Mouse (Mus musculus) limb, embryonic 12.5 days (tissue): ENCODE results near the gene Tex45. TPM values are rescaled to one million over a fixed set of nuclear protein-coding genes. Genes with fewer than 3 reads are reported as not detected.

ENCODE experiments used
- ATAC-seq: fragments of 200-750 bp; cut with Nextera tagmentation; 2 replicates; pipeline ENCODE4 v1.8.0; 2017; ENCODE audit warnings: low read depth, moderate TSS enrichment; ENCODE audit not compliant: insufficient number of reproducible peaks, insufficient read depth, low FRiP score, low TSS enrichment
- H3K27ac ChIP-seq: fragments of 300-500 bp; sonication (generic); 2 replicates; pipeline ENCODE4 v1.5.1; 2016; ENCODE audit warnings: mild to moderate bottlenecking, moderate library complexity
- H3K27me3 ChIP-seq: fragments of 300-500 bp; sonication (generic); 2 replicates; pipeline ENCODE4 v1.6.1; 2016; ENCODE audit warnings: mild to moderate bottlenecking, moderate library complexity
- H3K36me3 ChIP-seq: fragments of 300-500 bp; sonication (generic); 2 replicates; pipeline ENCODE4 v1.6.1; 2016; ENCODE audit warnings: mild to moderate bottlenecking, moderate library complexity
- H3K4me1 ChIP-seq: fragments of 300-500 bp; sonication (generic); replicated peaks from 2 replicates; pipeline ENCODE4 v1.6.1; 2016
- H3K4me2 ChIP-seq: fragments of 300-500 bp; sonication (generic); 2 replicates; pipeline ENCODE4 v1.6.1; 2016; ENCODE audit warnings: mild to moderate bottlenecking, moderate library complexity
- H3K4me3 ChIP-seq: fragments of 300-500 bp; sonication (generic); replicated peaks from 2 replicates; pipeline ENCODE4 v1.5.1; 2016; ENCODE audit warnings: mild to moderate bottlenecking
- H3K9ac ChIP-seq: fragments of 300-500 bp; sonication (generic); replicated peaks from 2 replicates; pipeline ENCODE4 v1.6.1; 2016; ENCODE audit warnings: mild to moderate bottlenecking, moderate library complexity
- H3K9me3 ChIP-seq: fragments of 300-500 bp; sonication (generic); 2 replicates; pipeline ENCODE4 v1.6.1; 2016; ENCODE audit warnings: mild to moderate bottlenecking, moderate library complexity
- WGBS: fragments of 180-500 bp; shearing (Covaris S2); methylation state at CpG from one replicate; pipeline ENCODE4 v1.1.7; 2016; 5-methylcytosine and 5-hydroxymethylcytosine counted together
- polyA plus RNA-seq: library from polyadenylated mRNA; unstranded; fragments of >200 nt; fragmentation: Nextera tagmentation; extraction: Ambion mirVana; gene quantifications from 2 replicates; pipeline ENCODE4 v1.2.1, GENCODE M21; 2016

Tex45 gene
- polyA plus RNA-seq, 1 experiment from 2014 or later = not detected

GRCm38 (mm10) chr8:3485192-3485591 lies 14.5 kb downstream of the Tex45 start:
- Histone ChIP-seq H3K4me1 (no peaks in the 10 kb centered on the region), H3K9ac (no peak overlapping the region), H3K27ac (no peak overlapping the region), H3K36me3 (no peaks in the 10 kb centered on the region), H3K4me2 (no peak overlapping the region), H3K9me3 (no peaks in the 10 kb centered on the region), H3K27me3 (no peaks in the 10 kb centered on the region), H3K4me3 (no peak overlapping the region)
- no peak for ATAC-seq
- 24% methylated on average over 5 of the region's 5 CpGs for WGBS

DNA sequence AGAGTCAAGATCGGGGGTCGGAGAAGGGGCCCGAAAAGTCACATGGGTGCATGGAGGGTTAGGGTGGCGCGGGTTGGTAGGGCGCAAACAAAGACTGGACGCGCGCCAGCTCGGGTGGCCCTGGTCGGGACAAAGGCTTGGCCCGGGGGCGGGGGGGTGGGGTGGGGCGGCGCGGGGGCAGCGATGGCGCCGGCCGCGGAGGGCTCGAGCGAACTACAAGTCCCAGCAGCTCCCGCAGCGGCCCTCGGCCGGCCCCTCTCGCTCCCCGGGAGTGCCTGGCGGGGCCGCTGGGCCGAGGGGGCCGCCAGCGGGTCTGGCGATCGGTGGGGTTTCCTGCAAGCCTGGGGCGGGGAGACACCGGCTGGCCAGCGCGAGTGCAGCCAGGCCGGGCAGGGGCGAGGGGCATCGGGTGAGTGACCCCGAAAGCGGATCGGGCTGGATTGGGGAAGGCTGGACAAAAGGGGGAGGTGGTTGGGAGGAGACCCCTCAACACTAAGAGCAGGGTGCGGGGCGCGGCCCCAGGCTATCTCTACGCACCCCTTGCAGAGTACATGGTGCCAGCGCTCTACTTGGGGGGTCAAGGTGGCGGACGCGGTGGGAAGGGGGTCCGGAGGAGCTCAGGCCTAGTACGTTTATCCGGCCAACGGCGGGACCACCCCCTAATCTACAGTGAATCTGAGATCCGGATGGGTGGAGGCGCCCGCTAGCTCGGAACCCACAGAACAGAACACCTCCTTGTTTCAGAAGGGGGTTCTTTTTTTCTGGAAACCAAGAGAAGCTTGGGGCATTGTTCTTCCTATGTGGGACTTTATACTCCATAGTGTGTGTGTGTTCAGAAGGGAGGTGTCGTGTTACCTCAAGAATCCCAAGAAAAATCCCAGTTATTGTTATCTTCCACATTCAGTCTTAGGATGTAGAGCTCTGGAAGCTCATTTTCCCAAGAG lies 22.5 kb downstream of the Tex45 start, which contains the start of gene Zfp358:
Gene Zfp358 (plus strand): TSS at position 238 of the 944 bp plus-strand sequence.
- H3K27ac ChIP-seq = peak within 1 kb of the TSS; percentile 88
- peak within 1 kb of the TSS; percentile 97 for H3K9ac ChIP-seq
- WGBS = under 1% methylated on average over 59 of the region's 64 CpGs

DNA sequence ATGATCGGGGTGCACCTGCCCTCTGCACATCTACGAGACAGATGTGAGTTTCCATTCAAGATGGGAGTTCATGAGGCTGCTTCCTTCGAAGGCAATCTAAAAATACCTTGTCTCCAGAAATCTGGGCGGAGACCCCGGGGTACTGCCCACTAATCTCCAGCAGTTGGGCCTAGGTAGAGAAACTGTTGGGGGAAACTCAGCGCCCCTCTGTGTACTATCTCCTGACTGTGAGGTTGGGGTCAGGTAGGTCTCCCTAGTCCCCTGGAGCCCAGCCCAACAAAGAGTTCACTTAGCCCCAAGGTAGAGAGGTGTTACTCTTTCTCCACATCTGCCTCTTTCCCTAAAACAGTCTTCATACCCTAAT lies 23.2 kb downstream of the Tex45 start:
- Histone ChIP-seq H3K9me3 (peaks cover 24% of the 10 kb centered on the region), H3K36me3 (peaks cover 47% of the 10 kb centered on the region), H3K4me3 (peak overlapping the region; percentile 85), H3K9ac (peak overlapping the region; percentile 97), H3K27me3 (no peaks in the 10 kb centered on the region), H3K4me2 (peak overlapping the region; percentile 64), H3K27ac (peak overlapping the region; percentile 88), H3K4me1 (0 out of 2 replicates have a peak, but pooled peaks cover 4% of the 10 kb centered on the region)
- 52% methylated on average over 6 of the region's 6 CpGs for WGBS
- ATAC-seq = no peak; the same call in 1 of the 2 replicates

More for the DNA sequence above, 22.5 kb downstream of the Tex45 start, which contains the start of gene Zfp358:
- Histone ChIP-seq H3K4me3 (peak within 1 kb of the TSS; percentile 85), H3K4me2 (peak within 1 kb of the TSS; percentile 64), H3K4me1 (0 out of 2 replicates have a peak, but pooled peaks cover 4% of the 10 kb centered on the region), H3K9me3 (peaks cover 24% of the 10 kb centered on the region), H3K36me3 (peaks cover 40% of the 10 kb centered on the region), H3K27me3 (no peaks in the 10 kb centered on the region)
- peak; percentile 90 for ATAC-seq

GRCm38 (mm10) chr8:3495578-3496427 lies 25.1 kb downstream of the Tex45 start:
- Histone ChIP-seq H3K9me3 (peaks cover 24% of the 10 kb centered on the region), H3K36me3 (peaks cover 49% of the 10 kb centered on the region), H3K4me3 (0 out of 2 replicates have a peak overlapping the region, but pooled peaks have one; percentile 1), H3K27ac (no peak overlapping the region), H3K4me2 (no peak overlapping the region), H3K27me3 (no peaks in the 10 kb centered on the region), H3K4me1 (peaks cover 5% of the 10 kb centered on the region), H3K9ac (no peak overlapping the region)
- WGBS = 96% methylated on average over 44 of the region's 44 CpGs
- no peak for ATAC-seq

- Histone ChIP-seq H3K27ac (no peak overlapping the region), H3K36me3 (peaks cover 49% of the 10 kb centered on the region), H3K9ac (no peak overlapping the region), H3K4me2 (no peak overlapping the region), H3K9me3 (peaks cover 24% of the 10 kb centered on the region), H3K27me3 (no peaks in the 10 kb centered on the region), H3K4me3 (0 out of 2 replicates have a peak overlapping the region, but pooled peaks have one; percentile 1), H3K4me1 (peaks cover 11% of the 10 kb centered on the region)
- ATAC-seq = no peak
- 95% methylated on average over 15 of the region's 15 CpGs for WGBS
Observed at GRCm38 (mm10) chr8:3496428-3496748, 25.7 kb downstream of the Tex45 start.

DNA sequence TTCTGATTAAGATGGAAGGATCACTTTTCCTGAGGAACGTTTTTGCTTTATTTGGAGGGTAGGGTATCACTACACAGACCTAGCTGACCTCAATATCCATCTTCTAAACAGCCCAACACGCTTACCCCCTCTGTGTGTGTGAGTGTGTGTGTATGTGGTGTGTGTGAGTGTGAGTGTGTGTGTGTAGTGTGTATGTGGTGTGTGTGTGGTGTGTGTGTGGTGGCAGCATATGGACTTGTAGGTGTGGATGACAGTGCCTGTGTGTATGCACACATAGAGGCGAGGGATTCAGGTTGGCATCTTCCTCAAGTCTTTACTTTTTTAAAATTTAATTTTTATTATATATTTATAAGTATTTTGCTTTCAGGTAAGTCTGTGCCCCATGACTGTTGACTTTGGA lies 27.9 kb downstream of the Tex45 start:
- no peak overlapping the region for H3K9ac ChIP-seq
- peaks cover 24% of the 10 kb centered on the region for H3K9me3 ChIP-seq
- no peak overlapping the region for H3K4me3 ChIP-seq
- peaks cover 15% of the 10 kb centered on the region for H3K4me1 ChIP-seq
- ATAC-seq = no peak
- 89% methylated on average over 3 of the region's 3 CpGs for WGBS
- H3K36me3 ChIP-seq = peaks cover 49% of the 10 kb centered on the region
- H3K4me2 ChIP-seq = no peak overlapping the region
- no peak overlapping the region for H3K27ac ChIP-seq
- no peaks in the 10 kb centered on the region for H3K27me3 ChIP-seq

- ATAC-seq = 0 out of 2 replicates have a peak, but pooled peaks have one; percentile 0
- Histone ChIP-seq H3K4me1 (peaks cover 11% of the 10 kb centered on the region), H3K27me3 (no peaks in the 10 kb centered on the region), H3K9ac (peak overlapping the region; percentile 80), H3K27ac (peak overlapping the region; percentile 94), H3K4me2 (peak overlapping the region; percentile 80), H3K9me3 (peaks cover 19% of the 10 kb centered on the region), H3K4me3 (peak overlapping the region; percentile 77), H3K36me3 (peaks cover 48% of the 10 kb centered on the region)
- 5% methylated on average over 8 of the region's 8 CpGs for WGBS
Observed at GRCm38 (mm10) chr8:3499751-3500150, 29.1 kb downstream of the Tex45 start.

GRCm38 (mm10) chr8:3500235-3501090 lies 29.8 kb downstream of the Tex45 start, which contains the start of gene Mcoln1:
Gene Mcoln1 (plus strand): TSS chr8:3500457.
- peaks cover 41% of the 10 kb centered on the region for H3K36me3 ChIP-seq
- H3K4me1 ChIP-seq = peaks cover 11% of the 10 kb centered on the region
- WGBS = under 1% methylated on average over 70 of the region's 70 CpGs
- no peaks in the 10 kb centered on the region for H3K27me3 ChIP-seq
- H3K9ac ChIP-seq = peak within 1 kb of the TSS; percentile 80
- peak; percentile 80 for ATAC-seq
- H3K4me3 ChIP-seq = peak within 1 kb of the TSS; percentile 77
- H3K4me2 ChIP-seq = peak within 1 kb of the TSS; percentile 80
- peaks cover 12% of the 10 kb centered on the region for H3K9me3 ChIP-seq
- H3K27ac ChIP-seq = peak within 1 kb of the TSS; percentile 94

DNA sequence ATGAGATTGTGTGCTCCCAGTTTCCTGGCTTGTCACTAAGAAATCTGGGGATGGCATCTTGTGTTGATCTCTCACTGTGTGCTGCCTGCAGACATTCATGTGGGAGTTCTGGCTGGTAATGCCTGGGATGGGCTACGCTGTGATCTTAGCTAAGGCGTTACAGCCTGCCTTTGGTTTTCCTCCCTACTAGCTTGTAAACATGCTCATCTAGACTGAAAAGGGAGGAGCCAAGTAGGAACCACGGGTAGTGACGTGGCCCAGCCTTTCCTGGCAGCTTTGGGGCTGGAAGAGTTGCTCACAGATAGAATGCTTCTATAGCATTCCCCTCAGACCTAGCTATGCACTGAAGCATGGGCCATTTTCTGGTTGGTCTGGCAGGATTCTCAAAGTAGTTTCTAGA lies 31.6 kb downstream of the Tex45 start:
- WGBS = 57% methylated on average over 4 of the region's 4 CpGs
- no peak overlapping the region for H3K4me2 ChIP-seq
- no peak overlapping the region for H3K4me3 ChIP-seq
- H3K9ac ChIP-seq = no peak overlapping the region
- no peak for ATAC-seq
- H3K27me3 ChIP-seq = no peaks in the 10 kb centered on the region
- H3K27ac ChIP-seq = no peak overlapping the region
- peaks cover 11% of the 10 kb centered on the region for H3K4me1 ChIP-seq
- peaks cover 41% of the 10 kb centered on the region for H3K36me3 ChIP-seq
- H3K9me3 ChIP-seq = no peaks in the 10 kb centered on the region

GRCm38 (mm10) chr8:3507979-3508754 lies 37.5 kb downstream of the Tex45 start:
- Histone ChIP-seq H3K9me3 (no peaks in the 10 kb centered on the region), H3K4me2 (no peak overlapping the region), H3K4me1 (no peaks in the 10 kb centered on the region), H3K27ac (no peak overlapping the region), H3K9ac (no peak overlapping the region), H3K4me3 (no peak overlapping the region), H3K27me3 (no peaks in the 10 kb centered on the region), H3K36me3 (peaks cover 81% of the 10 kb centered on the region)
- 87% methylated on average over 6 of the region's 6 CpGs for WGBS
- ATAC-seq = no peak
